Mouse (Mus musculus) embryonic fibroblast, embryonic 13.5 days (primary cell): ENCODE data around the gene Cnih1.

ENCODE experiments used
- CTCF ChIP-seq: IDR thresholded peaks from 2 replicates; pipeline ENCODE4 v1.5.1; 2011; ENCODE audit warnings: mild to moderate bottlenecking, control low read depth, low read length, moderate library complexity, borderline replicate concordance; ENCODE audit not compliant: insufficient read depth
- POLR2A ChIP-seq: IDR thresholded peaks from 2 replicates; pipeline ENCODE4 v1.6.1; 2011; ENCODE audit warnings: low read depth, mild to moderate bottlenecking, control low read depth, low read length, moderate library complexity

GRCm38 (mm10) chr14:46761186-46761585 is 27.0 kb downstream of the Cnih1 start:
- TF ChIP-seq CTCF = no peak
- TF ChIP-seq POLR2A = no peak
